Mouse (Mus musculus) spleen, postnatal 36 days (tissue): ENCODE data around the gene Gpat2.

Experiments used
- DNase-seq, 2 experiments: peaks; one replicate each; pipeline ENCODE4 v3.0.0; 2022; ENCODE audit warnings: low spot score in 2 of 2, mixed read lengths in 1 of 2

The Gpat2 gene

GRCm38 (mm10) chr2:127444055-127444789 lies 19.2 kb downstream of the Gpat2 start, which contains the start of gene Fahd2a:
Fahd2a (minus strand) TSS chr2:127444565.
- DNase-seq: peak; percentile 86 to 88

GRCm38 (mm10) chr2:127446847-127447246 lies 21.8 kb downstream of the Gpat2 start:
- DNase-seq: no peak

- DNase-seq: no peak
Observed at GRCm38 (mm10) chr2:127449691-127450090, 24.7 kb downstream of the Gpat2 start.

- DNase-seq: no peak
Observed at GRCm38 (mm10) chr2:127451748-127452147, 26.7 kb downstream of the Gpat2 start.

GRCm38 (mm10) chr2:127453141-127453540 lies 28.1 kb downstream of the Gpat2 start:
- DNase-seq: no peak

GRCm38 (mm10) chr2:127453764-127454163 lies 28.8 kb downstream of the Gpat2 start:
- peak; percentile 30 to 62 for DNase-seq

- no peak for DNase-seq
Observed at GRCm38 (mm10) chr2:127459341-127459740, 34.3 kb downstream of the Gpat2 start.

- no peak for DNase-seq
Observed at GRCm38 (mm10) chr2:127461351-127461750, 36.4 kb downstream of the Gpat2 start.

- peak in 1 of 2 experiments; percentile 22 for DNase-seq
Observed at GRCm38 (mm10) chr2:127462314-127462713, 37.3 kb downstream of the Gpat2 start.

- DNase-seq: no peak
Observed at GRCm38 (mm10) chr2:127470183-127470582, 45.2 kb downstream of the Gpat2 start.

GRCm38 (mm10) chr2:127470661-127471060 lies 45.7 kb downstream of the Gpat2 start:
- DNase-seq: no peak

- no peak for DNase-seq
Observed at GRCm38 (mm10) chr2:127471281-127471680, 46.3 kb downstream of the Gpat2 start.

- no peak for DNase-seq
Observed at GRCm38 (mm10) chr2:127472279-127472678, 47.3 kb downstream of the Gpat2 start.

- no peak for DNase-seq
Observed at GRCm38 (mm10) chr2:127479210-127479609, 54.2 kb downstream of the Gpat2 start.

- DNase-seq: no peak
Observed at GRCm38 (mm10) chr2:127479763-127480162, 54.8 kb downstream of the Gpat2 start.

GRCm38 (mm10) chr2:127481841-127482532 lies 57.0 kb downstream of the Gpat2 start:
- no peak for DNase-seq

GRCm38 (mm10) chr2:127482533-127482911 lies 57.5 kb downstream of the Gpat2 start:
- DNase-seq: peak in 1 of 2 experiments; percentile 5

- no peak for DNase-seq
Observed at GRCm38 (mm10) chr2:127483001-127483400, 58.0 kb downstream of the Gpat2 start.

- DNase-seq: peak; percentile 14 to 19
Observed at GRCm38 (mm10) chr2:127484476-127485170, 59.6 kb downstream of the Gpat2 start.
